Comparison of ENCODE assay signal across 12 mouse cellular contexts in genomic region chr5:137491559-137491958, GRCm38 (mm10). TPM values are rescaled to one million over a fixed set of nuclear protein-coding genes. Genes with fewer than 3 reads are reported as not detected.
DNase-seq lines count a peak whose midpoint lies in the region; ATAC-seq and TF ChIP-seq lines count a peak whose summit lies in the region.
"Had no signal": no experiment of that assay in that cellular context is flagged by ENCODE, and none has a peak within 500 bp of the region (broad histone marks: within the 10 kb centered on the region; RNA-seq: fewer than 3 reads in every experiment).

No protein-coding gene starts in this region.

- no peaks in the 10 kb centered on the region for H3K9me3 ChIP-seq in limb, embryonic 12.5 days
- H3K9me3 ChIP-seq in limb, embryonic 10.5 days (replicated peaks): no peaks in the 10 kb centered on the region
- no peaks in the 10 kb centered on the region for H3K9me3 ChIP-seq in limb, embryonic 14.5 days (ENCODE audit: control insufficient read depth, low read length)
- H3K9me3 ChIP-seq: neural tube, embryonic 13.5 days had no signal

- peak overlapping the region; percentile 45; the same call in 1 of the 2 replicates for H3K27ac ChIP-seq in limb, embryonic 12.5 days
- H3K27ac ChIP-seq in limb, embryonic 10.5 days: no peak overlapping the region
- no peak overlapping the region; the same call in 1 of the 2 replicates for H3K27ac ChIP-seq in limb, embryonic 14.5 days (replicated peaks; ENCODE audit: low read depth, low read length)
- H3K27ac ChIP-seq: neural tube, embryonic 13.5 days had no signal

- ATAC-seq in limb, embryonic 12.5 days (ENCODE audit: insufficient number of reproducible peaks, insufficient read depth, low FRiP score, low TSS enrichment, low read depth): no peak
- peak; percentile 74; the same call in 1 of the 2 replicates for ATAC-seq in limb, embryonic 14.5 days (ENCODE audit: low FRiP score, low read depth)
- ATAC-seq in erythroid progenitor cell, adult 5-6 weeks (replicated peaks; ENCODE audit: low FRiP score, poor library complexity, severe bottlenecking): no peak

- no peak for DNase-seq in limb, embryonic 10.5 days (ENCODE audit: low spot score)
- DNase-seq in gastrocnemius, postnatal 25 days: peak; percentile 75
- DNase-seq in heart, postnatal 36 days: peak; percentile 34 to 42
- peak; percentile 58 for DNase-seq in limb, embryonic 14.5 days (ENCODE audit: low spot score)
- no peak for DNase-seq in cerebellum, adult 11 months

- no peak overlapping the region for H3K9ac ChIP-seq in limb, embryonic 12.5 days (replicated peaks)
- H3K9ac ChIP-seq in limb, embryonic 14.5 days (ENCODE audit: low read depth, low read length, severe bottlenecking): 0 out of 2 replicates have a peak overlapping the region, but pooled peaks have one; percentile 16
- H3K9ac ChIP-seq: neural tube, embryonic 13.5 days had no signal

- H3K4me3 ChIP-seq in limb, embryonic 12.5 days (replicated peaks): no peak overlapping the region
- no peak overlapping the region for H3K4me3 ChIP-seq in limb, embryonic 10.5 days
- no peak overlapping the region for H3K4me3 ChIP-seq in limb, embryonic 14.5 days (replicated peaks; ENCODE audit: low read length)
- H3K4me3 ChIP-seq: megakaryocyte, embryonic 14.5 days; neural tube, embryonic 13.5 days had no signal

- peaks cover 3% of the 10 kb centered on the region for H3K27me3 ChIP-seq in limb, embryonic 12.5 days
- 0 out of 2 replicates have a peak, but pooled peaks cover 2% of the 10 kb centered on the region for H3K27me3 ChIP-seq in limb, embryonic 10.5 days (ENCODE audit: low read depth, poor library complexity, severe bottlenecking)
- H3K27me3 ChIP-seq in limb, embryonic 14.5 days (ENCODE audit: control insufficient read depth, insufficient read depth, low read length): 0 out of 2 replicates have a peak, but pooled peaks cover 5% of the 10 kb centered on the region

- WGBS in limb, embryonic 12.5 days: 40% methylated on average over 4 of the region's 4 CpGs
- 61% methylated on average over 4 of the region's 4 CpGs for WGBS in limb, embryonic 10.5 days
- WGBS in limb, embryonic 14.5 days: 32% methylated on average over 4 of the region's 4 CpGs

- no peaks in the 10 kb centered on the region for H3K36me3 ChIP-seq in limb, embryonic 12.5 days
- no peaks in the 10 kb centered on the region for H3K36me3 ChIP-seq in limb, embryonic 10.5 days
- H3K36me3 ChIP-seq in limb, embryonic 14.5 days (ENCODE audit: control insufficient read depth, insufficient read depth, low read length): no peaks in the 10 kb centered on the region
- H3K36me3 ChIP-seq: neural tube, embryonic 13.5 days had no signal

- no peak overlapping the region; the same call in 1 of the 2 replicates for H3K4me2 ChIP-seq in limb, embryonic 12.5 days
- H3K4me2 ChIP-seq in limb, embryonic 14.5 days (replicated peaks; ENCODE audit: low read depth, low read length, severe bottlenecking): no peak overlapping the region
- H3K4me2 ChIP-seq: neural tube, embryonic 13.5 days had no signal

- H3K4me1 ChIP-seq in limb, embryonic 12.5 days (replicated peaks): peaks cover 9% of the 10 kb centered on the region; the same call in 1 of the 2 replicates
- no peaks in the 10 kb centered on the region; the same call in 1 of the 2 replicates for H3K4me1 ChIP-seq in limb, embryonic 10.5 days
- 0 out of 2 replicates have a peak, but pooled peaks cover 2% of the 10 kb centered on the region for H3K4me1 ChIP-seq in limb, embryonic 14.5 days (ENCODE audit: control insufficient read depth, insufficient read depth, low read length)
- H3K4me1 ChIP-seq: megakaryocyte, embryonic 14.5 days had no signal

- no peak for TF ChIP-seq POLR2A in limb, embryonic 14.5 days (IDR thresholded peaks at IDR 0.05; ENCODE audit: borderline replicate concordance, extremely low read depth, insufficient read depth, insufficient read length)

- intact Hi-C loops in heart, postnatal 36 days (cut with DNase I): no loop called here

RNA-seq across cellular contexts. Expression of gene Pop7, which starts 10.8 kb away (rescaled TPM):
- 48.0 and 52.7 TPM in 2 replicates for polyA plus RNA-seq in limb, embryonic 12.5 days (2016; fragmentation: Nextera tagmentation; extraction: Ambion mirVana)
- polyA plus RNA-seq in limb, embryonic 10.5 days (2016; fragmentation: Nextera tagmentation; extraction: Ambion mirVana): 53.2 and 63.4 TPM in 2 replicates
- 1 to 10 TPM; 9.7 to 9.9 TPM for total RNA-seq in gastrocnemius, postnatal 25 days (2021)
- 10 to 100 TPM; 13.1 to 14.1 TPM for total RNA-seq in heart, postnatal 36 days (2021)
- polyA plus RNA-seq in limb, embryonic 14.5 days (2012; rRNA removed): 40.6 and 50.4 TPM in 2 replicates
- polyA plus RNA-seq in limb, embryonic 14.5 days (2014; fragmentation: Nextera tagmentation; extraction: Ambion mirVana): 52.1 and 54.2 TPM in 2 replicates
- 2.9 and 23.5 TPM in 2 replicates for total RNA-seq in erythroid progenitor cell, adult 5-6 weeks (2015; ENCODE audit: low replicate concordance)
- 0.38 and 10.8 TPM in 2 replicates for total RNA-seq in erythroid progenitor cell, adult 5-6 weeks (2017; ENCODE audit: low replicate concordance)

RNA-seq across cellular contexts. Expression of gene Zan, which starts 14.7 kb away (rescaled TPM):
- 0.04 and 0.08 TPM in 2 replicates for polyA plus RNA-seq in limb, embryonic 12.5 days (2016; fragmentation: Nextera tagmentation; extraction: Ambion mirVana)
- 0.03 and 0.10 TPM in 2 replicates for polyA plus RNA-seq in limb, embryonic 10.5 days (2016; fragmentation: Nextera tagmentation; extraction: Ambion mirVana)
- total RNA-seq in gastrocnemius, postnatal 25 days (2021): under 1 TPM in 1 of 2 experiments, not detected in 1; 0.08 TPM
- total RNA-seq in heart, postnatal 36 days (2021): not detected
- polyA plus RNA-seq in limb, embryonic 14.5 days (2012; rRNA removed): 0.35 and 0.37 TPM in 2 replicates
- polyA plus RNA-seq in limb, embryonic 14.5 days (2014; fragmentation: Nextera tagmentation; extraction: Ambion mirVana): 0.11 TPM in 1 of 2 replicates, not detected in the other
- total RNA-seq in erythroid progenitor cell, adult 5-6 weeks (2015; ENCODE audit: low replicate concordance): not detected in 2 replicates
- total RNA-seq in erythroid progenitor cell, adult 5-6 weeks (2017; ENCODE audit: low replicate concordance): not detected in 2 replicates
- total RNA-seq: adrenal gland, adult 18-20 months had no signal

RNA-seq across cellular contexts. Expression of gene Gigyf1, which starts 26.8 kb away (rescaled TPM):
- 17.0 and 17.7 TPM in 2 replicates for polyA plus RNA-seq in limb, embryonic 12.5 days (2016; fragmentation: Nextera tagmentation; extraction: Ambion mirVana)
- polyA plus RNA-seq in limb, embryonic 10.5 days (2016; fragmentation: Nextera tagmentation; extraction: Ambion mirVana): 13.5 and 14.6 TPM in 2 replicates
- 10 to 100 TPM; 15.2 to 17.5 TPM for total RNA-seq in gastrocnemius, postnatal 25 days (2021)
- 10 to 100 TPM; 29.5 to 35.4 TPM for total RNA-seq in heart, postnatal 36 days (2021)
- 45.1 and 51.5 TPM in 2 replicates for polyA plus RNA-seq in limb, embryonic 14.5 days (2012; rRNA removed)
- polyA plus RNA-seq in limb, embryonic 14.5 days (2014; fragmentation: Nextera tagmentation; extraction: Ambion mirVana): 11.8 and 13.3 TPM in 2 replicates
- total RNA-seq in erythroid progenitor cell, adult 5-6 weeks (2015; ENCODE audit: low replicate concordance): 5.4 and 5.8 TPM in 2 replicates
- 8.1 and 11.2 TPM in 2 replicates for total RNA-seq in erythroid progenitor cell, adult 5-6 weeks (2017; ENCODE audit: low replicate concordance)

RNA-seq across cellular contexts. Expression of gene Epo, which starts 41.5 kb away (rescaled TPM):
- polyA plus RNA-seq in limb, embryonic 12.5 days (2016; fragmentation: Nextera tagmentation; extraction: Ambion mirVana): 0.71 TPM in 1 of 2 replicates, not detected in the other
- 1.5 and 2.4 TPM in 2 replicates for polyA plus RNA-seq in limb, embryonic 10.5 days (2016; fragmentation: Nextera tagmentation; extraction: Ambion mirVana)
- total RNA-seq in gastrocnemius, postnatal 25 days (2021): not detected
- not detected for total RNA-seq in heart, postnatal 36 days (2021)
- 0.12 and 0.19 TPM in 2 replicates for polyA plus RNA-seq in limb, embryonic 14.5 days (2012; rRNA removed)
- polyA plus RNA-seq in limb, embryonic 14.5 days (2014; fragmentation: Nextera tagmentation; extraction: Ambion mirVana): 0.83 TPM in 1 of 2 replicates, not detected in the other
- total RNA-seq in erythroid progenitor cell, adult 5-6 weeks (2015; ENCODE audit: low replicate concordance): not detected in 2 replicates
- total RNA-seq in erythroid progenitor cell, adult 5-6 weeks (2017; ENCODE audit: low replicate concordance): not detected in 2 replicates
- total RNA-seq: adrenal gland, adult 18-20 months; left cerebral cortex, adult 18-20 months had no signal
- polyA plus RNA-seq: heart, embryonic 16.5 days; neural tube, embryonic 13.5 days had no signal

RNA-seq across cellular contexts. Expression of gene Gnb2, which starts 41.8 kb away (rescaled TPM):
- polyA plus RNA-seq in limb, embryonic 12.5 days (2016; fragmentation: Nextera tagmentation; extraction: Ambion mirVana): 337 and 349 TPM in 2 replicates
- 257 and 295 TPM in 2 replicates for polyA plus RNA-seq in limb, embryonic 10.5 days (2016; fragmentation: Nextera tagmentation; extraction: Ambion mirVana)
- 100 to 1,000 TPM; 129 to 130 TPM for total RNA-seq in gastrocnemius, postnatal 25 days (2021)
- 100 to 1,000 TPM; 245 to 248 TPM for total RNA-seq in heart, postnatal 36 days (2021)
- 770 and 1,100 TPM in 2 replicates for polyA plus RNA-seq in limb, embryonic 14.5 days (2012; rRNA removed)
- 460 and 474 TPM in 2 replicates for polyA plus RNA-seq in limb, embryonic 14.5 days (2014; fragmentation: Nextera tagmentation; extraction: Ambion mirVana)
- total RNA-seq in erythroid progenitor cell, adult 5-6 weeks (2015; ENCODE audit: low replicate concordance): 253 and 262 TPM in 2 replicates
- total RNA-seq in erythroid progenitor cell, adult 5-6 weeks (2017; ENCODE audit: low replicate concordance): 152 and 170 TPM in 2 replicates

Comparison
In these comparisons a context has a peak if more than half of its experiments do, and no peak if none do; other contexts are left out.
1. DNase-seq: peak in gastrocnemius, postnatal 25 days (single experiment), heart, postnatal 36 days (2 of 2) and limb, embryonic 14.5 days (single experiment); none in limb, embryonic 10.5 days (single experiment) and cerebellum, adult 11 months (single experiment).